Mouse (Mus musculus) intestine, embryonic 14.5 days (tissue): ENCODE measurements at regions not wholly inside any gene's neighbourhood (a gene's known extent, or its start where the extent isn't known, plus 50 kb on each side); places are given as distances from the start of the nearest gene placed in this dataset.
A peak's percentile ranks its signal among the peaks of the same experiment; 100 is the strongest.

Experiments used
- ATAC-seq: fragments of 200-750 bp; cut with Nextera tagmentation; replicated peaks from 2 replicates; pipeline ENCODE4 v1.8.0; 2017; ENCODE audit warnings: low read depth, moderate number of reproducible peaks, moderate TSS enrichment, moderate library complexity; ENCODE audit not compliant: low FRiP score, low TSS enrichment
- DNase-seq: peaks from one replicate; pipeline ENCODE4 v3.0.0-alpha.2; 2018; ENCODE audit warnings: low spot score
- H3K27ac ChIP-seq: fragments of 300-500 bp; sonication (generic); 2 replicates; pipeline ENCODE4 v1.5.1; 2014; ENCODE audit warnings: low read depth, mild to moderate bottlenecking, control low read depth
- H3K27me3 ChIP-seq: fragments of 300-500 bp; sonication (generic); replicated peaks from 2 replicates; pipeline ENCODE4 v1.6.1; 2014; ENCODE audit warnings: low read length, control low read depth; ENCODE audit not compliant: control insufficient read depth, insufficient read depth
- H3K36me3 ChIP-seq: fragments of 300-500 bp; sonication (generic); 2 replicates; pipeline ENCODE4 v1.6.1; 2014; ENCODE audit warnings: low read length, control low read depth; ENCODE audit not compliant: control insufficient read depth, insufficient read depth
- H3K4me1 ChIP-seq: fragments of 300-500 bp; sonication (generic); replicated peaks from 2 replicates; pipeline ENCODE4 v1.6.1; 2014; ENCODE audit warnings: low read length, control low read depth, mixed read lengths; ENCODE audit not compliant: control insufficient read depth, insufficient read depth
- H3K4me2 ChIP-seq: fragments of 300-500 bp; sonication (generic); 2 replicates; pipeline ENCODE4 v1.6.1; 2014; ENCODE audit warnings: low read length
- H3K4me3 ChIP-seq: fragments of 300-500 bp; sonication (generic); 2 replicates; pipeline ENCODE4 v1.5.1; 2014; ENCODE audit warnings: low read depth, low read length, control low read depth, mixed read lengths
- H3K9ac ChIP-seq: fragments of 300-500 bp; sonication (generic); 2 replicates; pipeline ENCODE4 v1.6.1; 2014; ENCODE audit warnings: mild to moderate bottlenecking, low read length
- H3K9me3 ChIP-seq: fragments of 300-500 bp; sonication (generic); 2 replicates; pipeline ENCODE4 v1.6.1; 2016; ENCODE audit warnings: low read length, control low read depth; ENCODE audit not compliant: control insufficient read depth
- WGBS: fragments of 180-500 bp; shearing (Covaris S2); extraction: QIAGEN DNeasy Blood & Tissue Kit; methylation state at CpG from one replicate; pipeline ENCODE4 v1.1.7; 2014; 5-methylcytosine and 5-hydroxymethylcytosine counted together

- 70% methylated on average over 17 of the region's 17 CpGs for WGBS
- H3K4me1 ChIP-seq = peaks cover 42% of the 10 kb centered on the region
Measured at GRCm38 (mm10) chr14:76685830-76686761, 129.4 kb upstream of the Serp2 start.

GRCm38 (mm10) chr14:76684327-76684726 is 127.6 kb upstream of the Serp2 start:
- Histone ChIP-seq H3K4me2 (no peak overlapping the region), H3K9me3 (no peaks in the 10 kb centered on the region), H3K4me1 (peaks cover 42% of the 10 kb centered on the region), H3K9ac (no peak overlapping the region), H3K4me3 (no peak overlapping the region), H3K27ac (no peak overlapping the region), H3K36me3 (no peaks in the 10 kb centered on the region), H3K27me3 (no peaks in the 10 kb centered on the region)
- 43% methylated on average over 2 of the region's 2 CpGs for WGBS
- ATAC-seq (no peak), DNase-seq (no peak)

More at GRCm38 (mm10) chr14:76685830-76686761, 129.4 kb upstream of the Serp2 start:
- Histone ChIP-seq H3K4me2 (no peak overlapping the region), H3K27ac (no peak overlapping the region), H3K36me3 (no peaks in the 10 kb centered on the region), H3K4me3 (no peak overlapping the region), H3K9me3 (no peaks in the 10 kb centered on the region), H3K27me3 (no peaks in the 10 kb centered on the region), H3K9ac (no peak overlapping the region)
- no peak for DNase-seq
- ATAC-seq = no peak

GRCm38 (mm10) chr14:76681581-76682377 is 125.1 kb upstream of the Serp2 start:
- Histone ChIP-seq H3K27ac (peak overlapping the region; percentile 83), H3K36me3 (no peaks in the 10 kb centered on the region), H3K4me3 (no peak overlapping the region), H3K27me3 (no peaks in the 10 kb centered on the region), H3K9ac (no peak overlapping the region), H3K4me2 (no peak overlapping the region), H3K9me3 (no peaks in the 10 kb centered on the region), H3K4me1 (peaks cover 30% of the 10 kb centered on the region)
- 15% methylated on average over 8 of the region's 8 CpGs for WGBS
- DNase-seq = peak; percentile 80
- peak; percentile 90 for ATAC-seq

GRCm38 (mm10) chr14:76678512-76679134 is 121.9 kb upstream of the Serp2 start:
- H3K9me3 ChIP-seq = no peaks in the 10 kb centered on the region
- no peak overlapping the region for H3K4me3 ChIP-seq
- DNase-seq (no peak), ATAC-seq (no peak)
- 61% methylated on average over 5 of the region's 5 CpGs for WGBS
- no peak overlapping the region; the same call in 1 of the 2 replicates for H3K27ac ChIP-seq
- peaks cover 22% of the 10 kb centered on the region for H3K4me1 ChIP-seq
- no peak overlapping the region for H3K4me2 ChIP-seq
- H3K36me3 ChIP-seq = no peaks in the 10 kb centered on the region
- no peak overlapping the region for H3K9ac ChIP-seq
- no peaks in the 10 kb centered on the region for H3K27me3 ChIP-seq

GRCm38 (mm10) chr14:76674949-76675348 is 118.3 kb upstream of the Serp2 start:
- Histone ChIP-seq H3K9ac (no peak overlapping the region), H3K4me2 (no peak overlapping the region), H3K36me3 (no peaks in the 10 kb centered on the region), H3K9me3 (no peaks in the 10 kb centered on the region), H3K4me3 (no peak overlapping the region), H3K27ac (no peak overlapping the region), H3K4me1 (peaks cover 11% of the 10 kb centered on the region; the same call in 1 of the 2 replicates), H3K27me3 (no peaks in the 10 kb centered on the region)
- ATAC-seq = no peak
- WGBS = 49% methylated on average over 8 of the region's 8 CpGs
- DNase-seq = no peak

- Histone ChIP-seq H3K36me3 (no peaks in the 10 kb centered on the region), H3K4me3 (no peak overlapping the region), H3K9ac (no peak overlapping the region), H3K4me1 (peaks cover 9% of the 10 kb centered on the region; the same call in 1 of the 2 replicates), H3K4me2 (no peak overlapping the region), H3K27ac (no peak overlapping the region), H3K9me3 (no peaks in the 10 kb centered on the region), H3K27me3 (no peaks in the 10 kb centered on the region)
- ATAC-seq (no peak), DNase-seq (no peak)
- 57% methylated on average over 11 of the region's 11 CpGs for WGBS
Measured at GRCm38 (mm10) chr14:76673671-76674331, 117.1 kb upstream of the Serp2 start.

GRCm38 (mm10) chr14:76672899-76673298 is 116.2 kb upstream of the Serp2 start:
- 71% methylated on average over 6 of the region's 6 CpGs for WGBS
- Histone ChIP-seq H3K9ac (no peak overlapping the region), H3K27ac (no peak overlapping the region), H3K36me3 (no peaks in the 10 kb centered on the region), H3K4me2 (no peak overlapping the region), H3K4me3 (no peak overlapping the region), H3K9me3 (no peaks in the 10 kb centered on the region), H3K4me1 (peaks cover 9% of the 10 kb centered on the region; the same call in 1 of the 2 replicates), H3K27me3 (no peaks in the 10 kb centered on the region)
- ATAC-seq = no peak
- no peak for DNase-seq

- H3K27ac ChIP-seq = no peak overlapping the region
- H3K9ac ChIP-seq = no peak overlapping the region
- H3K36me3 ChIP-seq = no peaks in the 10 kb centered on the region
- H3K27me3 ChIP-seq = no peaks in the 10 kb centered on the region
- DNase-seq = no peak
- WGBS = 68% methylated on average over 2 of the region's 2 CpGs
- peaks cover 9% of the 10 kb centered on the region; the same call in 1 of the 2 replicates for H3K4me1 ChIP-seq
- ATAC-seq = no peak
- no peak overlapping the region for H3K4me3 ChIP-seq
- no peaks in the 10 kb centered on the region for H3K9me3 ChIP-seq
- H3K4me2 ChIP-seq = no peak overlapping the region
Measured at GRCm38 (mm10) chr14:76672442-76672841, 115.8 kb upstream of the Serp2 start.
